Mouse (Mus musculus) liver, embryonic 14.5 days (tissue): ENCODE measurements around the gene Ankrd44.

Experiments used
- CTCF ChIP-seq: IDR thresholded peaks from 2 replicates; pipeline ENCODE4 v1.5.1; 2016; ENCODE audit warnings: antibody characterized with exemption, low read depth, control low read depth
- EP300 ChIP-seq: IDR thresholded peaks from 2 replicates; pipeline ENCODE4 v1.6.1; 2016; ENCODE audit warnings: antibody characterized with exemption, low read depth

GRCm38 (mm10) chr1:54737472-54737871 lies 188.7 kb downstream of the Ankrd44 start:
- TF ChIP-seq CTCF, result no peak
- TF ChIP-seq EP300, result no peak
